Mouse (Mus musculus) CH12F3 (cell line): ENCODE data around the gene Rbm4b.
"Not testable (repeated sequence)": the region's sequence is repeated elsewhere in the genome, so short reads cannot be mapped to it uniquely, and the experiment has no call there.

Experiments
- in situ Hi-C: fragments of 300-500 bp; cut with MboI; formaldehyde crosslinking; loops from 2 replicates; pipeline ENCODE4 v1.14.3; 2020; ENCODE audit warnings: low sequenced_read_pairs

The Rbm4b gene

GRCm38 (mm10) chr19:4802691-4803091 lies 46.4 kb downstream of the Rbm4b start:
- in situ Hi-C loops, result no loop called here

- in situ Hi-C loops, result no loop called here
Measured at GRCm38 (mm10) chr19:4803283-4803682, 47.0 kb downstream of the Rbm4b start.

DNA sequence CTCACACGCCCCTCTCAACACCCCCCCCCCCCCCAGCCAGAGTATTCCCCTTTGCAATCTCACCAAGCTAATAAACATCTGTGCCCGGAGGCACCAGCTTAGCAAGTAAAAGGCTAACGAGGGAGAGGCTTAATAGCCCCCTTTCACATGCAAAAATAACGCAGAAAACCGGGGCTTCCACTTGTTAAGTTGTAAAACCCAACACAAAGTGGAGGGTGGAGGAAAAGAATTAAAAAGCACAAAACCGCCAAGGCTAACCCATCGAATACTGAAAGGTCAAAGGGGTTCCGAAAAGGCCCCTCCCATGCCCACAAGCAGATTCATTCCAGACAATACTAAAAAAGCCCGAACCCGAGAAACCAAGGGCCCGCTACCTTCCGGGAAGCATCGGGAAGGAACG lies 54.0 kb downstream of the Rbm4b start:
- in situ Hi-C loops, result no loop called here

GRCm38 (mm10) chr19:4810746-4811062 lies 54.4 kb downstream of the Rbm4b start:
- in situ Hi-C loops, result no loop called here

- in situ Hi-C loops, result no loop called here
Measured at GRCm38 (mm10) chr19:4811063-4811908, 55.0 kb downstream of the Rbm4b start, which contains the start of the genes Gm21992 and Rbm14. Gene Gm21992 (minus strand): TSS chr19:4811612. Gene Rbm14 (minus strand): TSS chr19:4811634.

DNA sequence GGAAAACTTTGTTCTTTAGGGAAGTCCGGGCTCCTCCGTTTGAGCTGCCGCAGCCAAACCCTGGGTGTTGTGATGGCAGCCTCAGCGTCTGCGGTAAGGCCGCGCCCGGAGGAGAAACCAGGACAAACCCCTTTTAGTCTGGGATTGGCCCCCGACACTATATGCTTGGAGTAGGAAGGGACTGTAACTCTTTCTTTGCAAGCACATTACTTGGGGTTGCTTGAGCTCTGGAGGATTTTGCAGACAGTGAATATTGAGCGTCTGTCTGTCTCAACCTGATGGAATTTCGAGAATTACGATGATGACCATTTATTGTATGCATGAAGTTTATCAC lies 55.6 kb downstream of the Rbm4b start:
- in situ Hi-C loops, result no loop called here

- in situ Hi-C loops, result not testable (repeated sequence)
Measured at GRCm38 (mm10) chr19:4812334-4812949, 56.1 kb downstream of the Rbm4b start.

GRCm38 (mm10) chr19:4813015-4813414 lies 56.7 kb downstream of the Rbm4b start:
- in situ Hi-C loops, result no loop called here
